Mouse (Mus musculus) adrenal gland, postnatal 4 days (tissue): ENCODE results near the gene Taf3. TPM values are rescaled to one million over a fixed set of nuclear protein-coding genes. Genes with fewer than 3 reads are reported as not detected.

Experiments
- DNase-seq, 2 experiments: peaks; one replicate each; pipeline ENCODE4 v3.0.0; 2021 to 2022; ENCODE audit warnings: low spot score in 2 of 2, mixed read lengths in 2 of 2
- total RNA-seq, 2 experiments: library from RNA; stranded (reverse); gene quantifications; 2 replicates each; pipeline ENCODE4 v1.2.3; 2021

The Taf3 gene
- total RNA-seq, 2 experiments from 2014 or later, result 11.2 to 11.9 TPM

- DNase-seq, result no peak
These were observed 155.9 kb downstream of the Taf3 start for GRCm38 (mm10) chr2:9892541-9892940.

DNA sequence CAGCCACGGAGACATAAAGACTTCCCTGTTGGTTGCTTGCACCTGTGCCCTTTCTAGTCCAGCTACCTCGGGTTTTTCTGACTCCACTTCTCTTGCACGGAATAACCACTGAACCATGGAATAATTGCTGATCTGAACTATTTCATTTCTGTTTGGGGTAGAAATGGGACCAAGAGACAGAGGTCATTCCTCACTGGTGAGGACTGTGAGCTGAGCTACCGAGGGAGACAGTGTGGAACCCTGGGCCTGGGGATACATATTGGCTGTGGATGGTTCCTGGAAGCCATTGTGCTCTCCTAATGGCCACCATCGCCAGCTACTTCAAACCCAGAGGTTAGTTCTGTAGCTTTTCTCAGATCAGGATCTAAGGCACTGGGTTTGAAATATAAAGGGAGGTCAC is 157.5 kb downstream of the Taf3 start:
- DNase-seq, result no peak

DNA sequence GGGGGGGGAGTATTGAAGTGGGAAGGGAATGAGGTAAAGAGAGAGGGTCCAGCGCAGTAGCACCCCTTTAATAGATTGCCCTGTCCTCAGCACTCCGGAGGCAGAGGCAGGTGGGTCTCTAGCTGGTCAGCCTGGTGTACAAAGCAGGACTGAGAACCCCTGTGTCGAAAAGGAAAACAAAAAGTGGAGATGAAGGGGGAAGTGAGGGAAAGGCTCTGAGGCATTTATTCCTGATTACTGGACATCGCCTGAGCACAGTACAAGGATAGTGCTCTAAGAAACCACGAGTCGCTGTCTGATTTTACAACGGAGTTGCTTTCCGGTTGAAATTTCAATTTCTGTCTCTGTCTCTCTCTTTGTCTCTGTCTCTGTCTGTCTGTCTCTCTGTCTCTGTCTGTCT is 158.1 kb downstream of the Taf3 start:
- no peak for DNase-seq

GRCm38 (mm10) chr2:9889651-9890183 is 158.7 kb downstream of the Taf3 start, which contains the start of gene Gata3:
Gene Gata3, minus strand, starts transcription at chr2:9890034.
- DNase-seq, result no peak

GRCm38 (mm10) chr2:9888913-9889650 is 159.3 kb downstream of the Taf3 start, which contains the start of gene 9230102O04Rik:
Gene 9230102O04Rik, minus strand, starts transcription at chr2:9889540.
- DNase-seq, result no peak

DNA sequence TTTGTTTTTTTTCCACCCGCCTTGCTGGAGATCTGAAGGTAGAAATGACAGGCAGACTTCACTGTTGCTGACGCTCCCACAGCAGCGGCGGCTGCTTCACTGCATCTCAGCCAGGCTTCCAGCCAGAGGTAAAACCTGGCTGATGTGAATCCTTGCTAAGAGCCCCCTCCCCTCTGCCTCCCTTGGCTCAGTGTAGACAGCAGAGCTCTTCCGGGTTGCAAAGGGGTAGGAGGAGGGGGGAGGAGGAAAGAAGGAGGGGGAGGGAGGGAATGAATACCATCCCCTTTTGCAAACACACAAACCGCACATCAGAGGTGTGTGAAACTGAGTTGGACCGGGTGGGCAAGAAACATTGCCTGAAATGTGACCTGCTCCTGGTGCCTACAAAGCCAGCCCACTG is 160.8 kb downstream of the Taf3 start:
- no peak for DNase-seq

DNA sequence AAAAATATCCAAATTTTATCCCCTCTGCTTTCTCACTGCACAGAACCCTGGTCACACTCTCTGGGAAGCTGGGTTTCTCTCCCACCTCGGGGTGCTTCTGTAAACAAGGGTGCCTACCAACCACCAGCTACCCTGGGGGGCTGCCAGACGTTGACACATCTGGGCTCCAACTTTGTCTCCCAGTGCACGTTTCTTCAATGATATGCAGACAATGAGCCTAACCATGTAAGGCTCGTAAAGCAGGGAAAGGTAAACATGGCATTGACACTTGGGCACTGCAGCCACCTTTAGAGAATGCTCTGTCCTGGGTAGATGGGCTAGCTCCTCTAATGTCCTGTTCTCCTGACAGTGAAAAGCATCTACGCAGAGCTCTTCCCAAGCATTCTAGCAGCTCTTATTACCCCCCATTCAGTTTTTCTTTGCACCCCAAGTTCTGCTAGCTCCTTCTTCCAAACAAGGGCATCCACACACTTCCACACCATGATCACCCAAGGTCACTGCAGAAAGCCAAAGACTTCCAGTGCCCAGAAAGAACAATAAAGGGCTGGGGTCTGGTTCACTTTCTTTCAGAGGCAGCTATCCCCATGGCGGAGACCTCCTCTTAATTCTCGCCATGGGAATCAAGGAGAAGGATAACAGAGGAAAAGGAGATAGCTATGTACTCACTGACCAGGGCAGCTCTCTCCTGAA is 161.3 kb downstream of the Taf3 start:
- DNase-seq, result no peak

DNA sequence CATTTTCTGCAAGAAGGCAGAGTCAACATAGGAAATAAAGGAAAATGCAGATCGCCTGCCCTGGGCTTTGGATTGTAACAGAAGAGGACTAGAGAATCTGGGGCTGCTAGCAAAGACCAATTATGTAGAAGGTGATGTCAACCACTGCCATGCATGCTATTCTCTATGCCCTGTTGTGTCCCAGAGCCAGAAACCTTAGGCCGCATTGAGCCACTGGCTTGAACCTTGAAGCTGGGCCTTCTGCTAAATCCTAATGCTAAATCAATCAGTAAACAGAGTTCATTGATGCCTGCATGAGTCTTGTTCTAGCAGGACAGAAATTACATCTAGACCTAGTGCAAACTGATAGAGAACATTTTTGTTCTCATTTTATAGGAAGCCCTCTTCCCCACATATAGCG is 162.4 kb downstream of the Taf3 start:
- DNase-seq, result no peak

DNA sequence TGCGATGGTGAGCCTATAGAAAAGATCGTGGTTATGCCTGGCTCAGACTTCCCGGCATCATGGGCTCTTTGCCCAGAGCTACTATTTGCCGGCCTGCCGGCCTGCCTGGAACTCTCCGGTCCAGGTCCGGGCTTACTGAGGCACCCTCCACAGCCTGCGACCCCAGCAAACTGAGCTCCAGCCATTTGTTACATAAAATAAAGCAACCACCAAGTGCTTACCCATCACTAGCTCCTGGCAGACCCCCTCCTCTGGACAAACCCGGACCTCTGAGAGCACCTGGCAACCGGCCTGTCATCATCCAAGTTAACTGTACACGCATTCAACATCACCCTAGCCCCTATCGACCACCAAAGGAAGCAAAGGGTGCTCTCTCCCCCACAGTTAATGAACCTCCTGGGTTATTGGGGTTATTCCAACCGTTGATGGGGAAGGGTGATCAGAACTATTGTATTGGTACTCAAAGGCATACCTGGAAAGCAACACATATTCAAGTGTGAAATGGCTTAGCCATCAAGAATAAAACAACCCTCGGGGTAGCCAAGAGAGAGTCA is 163.1 kb downstream of the Taf3 start:
- no peak for DNase-seq

DNA sequence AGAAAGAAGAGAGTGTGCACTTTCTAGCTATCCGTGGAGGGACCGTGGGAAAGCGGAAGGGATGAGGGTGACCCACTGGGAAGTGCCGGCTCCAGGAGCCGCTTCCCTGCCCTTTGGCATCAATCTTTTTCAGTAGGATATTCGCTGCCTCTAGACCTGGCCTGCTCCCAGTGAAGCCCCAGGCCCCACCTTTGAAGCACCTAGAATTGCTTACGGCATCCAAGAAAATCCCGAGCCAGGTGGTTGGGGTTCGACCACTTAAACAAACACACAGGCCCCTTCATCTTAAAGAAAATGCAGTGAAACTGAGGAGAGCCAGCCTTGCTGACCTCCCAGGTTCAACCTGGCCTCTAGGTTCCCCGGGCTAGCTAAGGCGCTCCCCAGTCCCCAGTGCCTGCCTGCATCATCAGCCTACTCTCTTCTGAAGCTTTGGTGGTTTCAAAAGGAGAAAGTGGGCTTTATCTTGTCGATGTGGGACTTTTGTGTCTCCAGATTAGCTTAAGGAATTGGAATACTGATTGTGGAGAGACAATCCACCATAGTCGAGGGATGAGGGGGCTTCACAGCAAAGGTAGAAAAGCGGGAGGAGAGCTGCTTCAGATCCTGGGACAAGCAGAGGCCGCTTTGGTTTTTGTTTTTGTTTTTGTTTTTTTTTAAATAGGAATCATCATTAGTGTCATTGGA is 163.7 kb downstream of the Taf3 start:
- DNase-seq, result no peak

GRCm38 (mm10) chr2:9883803-9884532 is 164.4 kb downstream of the Taf3 start:
- no peak for DNase-seq

- DNase-seq, result no peak
These were observed 165.2 kb downstream of the Taf3 start for GRCm38 (mm10) chr2:9882926-9883802.

- no peak for DNase-seq
These were observed 165.9 kb downstream of the Taf3 start for GRCm38 (mm10) chr2:9882371-9882925.

DNA sequence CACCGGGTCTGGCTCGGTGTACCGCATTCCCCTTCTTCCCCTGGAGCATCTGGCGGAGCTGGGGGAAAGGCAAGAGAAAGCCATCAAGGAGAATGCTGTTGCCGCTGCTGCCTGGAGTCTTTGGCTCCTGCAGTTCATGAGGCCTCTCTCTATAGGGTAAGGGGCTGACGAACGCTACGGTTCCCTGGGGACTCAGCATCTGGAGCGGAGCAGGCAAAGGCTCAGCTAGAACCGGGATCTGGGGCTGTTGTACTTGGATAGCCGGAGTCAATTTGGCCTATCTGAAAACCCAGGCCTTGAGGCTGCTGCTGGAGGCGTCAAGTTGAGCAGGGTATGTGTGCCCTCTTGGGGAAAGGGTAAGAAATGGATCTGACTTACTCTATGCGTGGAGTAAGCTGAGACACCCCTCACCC is 166.8 kb downstream of the Taf3 start:
- no peak for DNase-seq

- DNase-seq, result no peak
These were observed 167.3 kb downstream of the Taf3 start, which contains the start of gene 4930412O13Rik for GRCm38 (mm10) chr2:9881051-9881591. Gene 4930412O13Rik, plus strand, starts transcription at chr2:9881252.

GRCm38 (mm10) chr2:9880271-9880670 is 168.1 kb downstream of the Taf3 start:
- no peak for DNase-seq

- DNase-seq, result peak; percentile 75 to 80
These were observed 168.9 kb downstream of the Taf3 start for GRCm38 (mm10) chr2:9879493-9879892.

DNA sequence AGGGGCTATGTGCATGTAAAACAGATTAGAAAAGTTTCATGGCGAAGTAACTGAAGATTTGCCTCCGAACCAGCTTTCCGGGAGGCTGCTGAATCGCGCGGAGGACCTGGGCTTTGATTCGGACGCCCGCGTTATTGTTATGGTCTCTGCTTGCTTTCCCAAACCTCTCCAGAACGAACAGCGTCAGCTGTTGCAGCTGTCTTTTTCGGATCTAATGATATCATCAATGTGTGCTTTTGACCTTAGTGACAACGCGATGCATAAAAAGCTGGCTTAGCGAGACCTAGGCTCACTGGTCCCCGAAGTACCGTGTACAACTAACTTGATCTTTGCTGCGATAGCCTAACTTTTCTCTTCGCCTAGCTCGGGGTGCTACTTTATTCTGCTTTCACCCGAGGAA is 169.3 kb downstream of the Taf3 start:
- DNase-seq, result no peak

DNA sequence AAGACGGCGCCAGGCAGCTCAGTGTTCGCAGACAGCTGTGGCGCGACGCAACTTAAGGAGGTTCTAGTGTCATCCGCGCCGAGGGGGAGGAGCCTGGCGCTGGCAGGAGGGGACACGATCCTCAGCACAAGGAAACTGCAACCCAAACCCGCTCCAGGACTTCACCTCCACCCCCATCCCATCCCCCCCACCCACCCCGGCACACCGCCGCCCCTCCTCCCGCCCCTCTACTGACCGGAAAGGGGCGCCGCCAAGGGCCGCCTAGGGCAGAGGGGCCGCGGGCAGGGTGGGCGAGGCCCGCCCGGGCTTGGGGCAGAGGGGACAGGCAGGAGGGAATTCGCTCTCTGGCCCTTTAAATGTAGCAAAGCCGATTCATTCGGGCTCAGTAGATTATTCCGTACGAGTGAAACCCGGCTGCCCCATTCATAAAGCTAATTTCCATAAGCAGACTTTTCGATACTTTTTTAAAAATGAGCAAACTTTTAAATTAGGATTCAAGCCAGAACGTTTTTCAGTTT is 169.8 kb downstream of the Taf3 start:
- no peak for DNase-seq
